Mouse (Mus musculus) kidney, adult 2 months (tissue): ENCODE measurements around the gene Hapln2. TPM values are rescaled to one million over a fixed set of nuclear protein-coding genes. Genes with fewer than 3 reads are reported as not detected.

Experiments used
- DNase-seq: peaks from one replicate; pipeline ENCODE4 v3.0.0; 2021
- H3K27ac ChIP-seq: fragments of 200-500 bp; 2 replicates; pipeline ENCODE4 v1.5.1; 2012; ENCODE audit warnings: low read depth, low read length, control low read depth, inconsistent platforms; ENCODE audit not compliant: insufficient read depth
- H3K27me3 ChIP-seq: fragments of 200-500 bp; replicated peaks from 2 replicates; pipeline ENCODE4 v1.6.1; 2012; ENCODE audit warnings: mild to moderate bottlenecking, moderate library complexity, low read length, inconsistent platforms; ENCODE audit not compliant: control insufficient read depth, insufficient read depth
- H3K36me3 ChIP-seq: fragments of 200-500 bp; 2 replicates; pipeline ENCODE4 v1.6.1; 2012; ENCODE audit warnings: mild to moderate bottlenecking, moderate library complexity, low read length, inconsistent platforms; ENCODE audit not compliant: control insufficient read depth, insufficient read depth
- H3K4me1 ChIP-seq: fragments of 200-500 bp; 2 replicates; pipeline ENCODE4 v1.6.1; 2011; ENCODE audit warnings: low read length; ENCODE audit not compliant: control insufficient read depth, insufficient read depth
- H3K4me3 ChIP-seq: fragments of 200-500 bp; 2 replicates; pipeline ENCODE4 v1.5.1; 2011; ENCODE audit warnings: mild to moderate bottlenecking, low read depth, low read length, control low read depth; ENCODE audit not compliant: insufficient read depth
- CTCF ChIP-seq: fragments of 200-500 bp; conservative IDR thresholded peaks from 2 replicates; pipeline ENCODE4 v1.5.1; 2011; ENCODE audit warnings: low read depth, mild to moderate bottlenecking, control low read depth, low read length, moderate library complexity, mixed read lengths; ENCODE audit not compliant: insufficient read depth, insufficient read length
- POLR2A ChIP-seq: fragments of 200-500 bp; IDR thresholded peaks from one replicate; pipeline ENCODE4 v1.6.1; 2011; ENCODE audit warnings: low read depth, low read length, control low read depth
- WGBS: fragments of 180-500 bp; shearing (Covaris S2); methylation state at CpG from one replicate; pipeline ENCODE4 v1.1.7; 2018; 5-methylcytosine and 5-hydroxymethylcytosine counted together
- polyA plus RNA-seq: library from polyadenylated mRNA; depleted of rRNA; stranded (reverse); fragments of >200 nt; gene quantifications from 2 replicates; pipeline ENCODE4 v1.2.3, GENCODE M21; 2012

Hapln2 gene
- polyA plus RNA-seq, 1 experiment, result not detected

DNA sequence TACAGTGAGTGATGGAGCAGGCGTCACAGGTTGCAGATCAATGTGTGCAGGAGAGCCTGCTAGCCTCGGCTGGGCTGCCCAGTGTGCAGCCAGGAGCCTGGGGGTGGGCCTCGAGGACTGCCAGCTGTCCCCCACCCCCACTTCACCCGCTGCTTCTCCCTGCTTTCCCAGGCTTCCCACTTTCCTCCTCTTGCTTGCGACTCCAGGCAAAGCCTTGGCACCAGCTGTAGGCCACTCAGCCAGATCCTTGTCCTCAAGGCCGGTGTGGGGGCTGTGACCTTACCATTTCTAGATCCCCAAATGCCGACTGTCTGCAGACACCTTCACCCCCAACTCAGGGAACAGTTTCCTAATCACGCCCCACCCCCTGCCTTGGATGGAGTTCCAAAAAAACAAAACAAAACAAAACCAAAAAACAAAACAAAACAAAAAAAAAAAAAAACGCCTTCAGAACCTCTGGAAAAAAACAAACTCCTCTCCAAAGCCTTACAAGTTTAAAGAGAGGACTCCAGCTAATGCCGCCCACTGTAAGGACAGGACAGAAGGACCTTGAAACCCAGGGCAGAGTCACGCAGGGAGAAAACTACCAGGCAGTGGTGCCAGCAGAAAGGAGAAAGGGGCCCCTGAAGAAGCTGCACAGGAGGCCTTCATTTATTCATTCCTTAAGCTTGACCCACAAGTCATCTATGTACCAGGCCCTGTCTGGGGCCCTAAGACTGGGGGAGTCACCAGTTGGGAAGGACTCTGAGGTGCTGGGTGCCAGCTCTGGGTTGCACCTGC lies 26.4 kb downstream of the Hapln2 start:
- H3K36me3 ChIP-seq, result no peaks in the 10 kb centered on the region
- H3K27me3 ChIP-seq, result peaks cover 4% of the 10 kb centered on the region; the same call in 1 of the 2 replicates
- no peak overlapping the region for H3K4me3 ChIP-seq
- 14% methylated on average over 11 of the region's 11 CpGs for WGBS
- H3K27ac ChIP-seq, result no peak overlapping the region
- TF ChIP-seq CTCF (no peak), POLR2A (no peak)
- H3K4me1 ChIP-seq, result no peaks in the 10 kb centered on the region
- no peak for DNase-seq

DNA sequence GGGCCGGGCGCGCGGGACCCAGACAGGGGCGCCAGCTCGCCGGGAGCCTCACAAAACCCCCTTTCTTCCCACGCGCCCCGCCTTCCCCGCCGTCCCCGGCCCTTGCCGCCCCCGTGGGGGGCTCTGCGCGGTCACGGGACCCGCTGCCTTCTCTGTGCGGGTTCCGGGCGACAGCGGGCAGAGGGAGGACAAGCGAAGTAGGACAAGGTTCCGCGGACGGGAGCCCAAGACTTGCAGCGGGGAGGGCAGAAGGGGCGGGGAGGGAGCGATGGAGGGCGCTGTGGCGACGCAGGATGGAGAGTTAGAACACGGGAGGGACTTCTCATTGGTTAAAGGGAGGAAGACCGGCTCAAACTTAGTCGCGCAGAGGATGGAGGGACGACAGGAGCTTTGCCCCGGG lies 27.2 kb downstream of the Hapln2 start, which contains the start of gene Bcan:
Gene Bcan (minus strand): TSS at position 50 of the 400 bp plus-strand sequence.
- no peaks in the 10 kb centered on the region for H3K36me3 ChIP-seq
- H3K4me1 ChIP-seq, result no peaks in the 10 kb centered on the region
- H3K27me3 ChIP-seq, result peaks cover 4% of the 10 kb centered on the region; the same call in 1 of the 2 replicates
- under 1% methylated on average over 39 of the region's 39 CpGs for WGBS
- no peak within 1 kb of the TSS for H3K27ac ChIP-seq
- no peak for DNase-seq
- TF ChIP-seq CTCF (no peak), POLR2A (no peak)
- no peak within 1 kb of the TSS for H3K4me3 ChIP-seq

DNA sequence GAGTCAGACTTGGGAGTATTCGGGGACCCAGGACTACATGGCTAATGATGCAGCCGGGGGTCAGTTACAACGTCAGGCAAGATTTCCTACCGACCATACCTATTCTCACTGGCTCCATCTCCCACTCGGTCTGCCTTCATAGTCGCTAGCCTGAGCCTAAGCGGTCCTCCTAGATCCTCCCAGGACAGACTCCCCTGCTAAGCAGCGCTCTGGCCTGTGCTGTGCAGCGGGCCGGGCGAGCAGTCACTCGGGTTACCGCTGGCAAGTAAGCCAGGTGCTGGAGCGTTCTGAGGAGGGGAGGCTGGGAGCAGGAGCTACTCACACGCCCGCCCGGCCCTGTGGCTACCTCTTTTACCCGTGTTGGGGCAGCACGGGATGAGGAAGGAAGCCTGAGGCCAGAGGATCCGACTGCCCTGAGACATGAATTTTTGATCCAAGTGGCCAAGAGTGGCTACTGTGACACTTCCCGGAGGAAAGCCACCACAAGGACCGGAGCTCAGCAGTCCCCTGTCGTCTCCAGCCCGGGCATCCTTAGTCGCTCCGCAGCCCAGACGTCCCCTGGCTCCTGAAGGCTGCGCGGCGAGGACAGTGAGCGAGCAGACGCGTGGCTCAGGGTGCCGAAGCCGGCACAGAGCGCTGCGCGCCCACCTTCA lies 28.0 kb downstream of the Hapln2 start:
- no peaks in the 10 kb centered on the region for H3K36me3 ChIP-seq
- TF ChIP-seq POLR2A (no peak), CTCF (no peak)
- WGBS, result 2% methylated on average over 38 of the region's 38 CpGs
- DNase-seq, result no peak
- H3K4me3 ChIP-seq, result no peak overlapping the region
- peaks cover 4% of the 10 kb centered on the region; the same call in 1 of the 2 replicates for H3K27me3 ChIP-seq
- H3K27ac ChIP-seq, result no peak overlapping the region
- H3K4me1 ChIP-seq, result no peaks in the 10 kb centered on the region

DNA sequence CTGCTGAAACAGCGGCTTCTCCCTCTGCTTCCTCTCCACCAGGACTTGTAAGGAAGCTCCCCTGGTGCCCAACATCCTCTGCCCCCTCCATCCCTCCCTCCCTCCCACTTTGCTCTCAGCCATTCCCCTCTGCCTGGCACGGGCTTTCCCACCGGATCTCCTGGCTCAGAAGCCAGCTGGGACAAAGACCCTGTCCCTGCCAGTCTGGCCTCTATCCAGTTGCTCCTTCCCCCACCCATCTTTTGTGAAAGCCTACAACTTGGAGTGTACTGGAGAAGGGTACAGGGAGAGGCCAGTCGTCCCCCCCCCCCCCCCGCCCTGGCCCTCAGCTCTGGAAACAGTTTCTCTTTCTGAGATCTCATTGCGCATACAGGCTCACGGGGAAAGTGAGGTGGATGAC lies 28.6 kb downstream of the Hapln2 start:
- TF ChIP-seq CTCF (no peak), POLR2A (no peak)
- H3K27ac ChIP-seq, result no peak overlapping the region
- no peaks in the 10 kb centered on the region for H3K36me3 ChIP-seq
- no peaks in the 10 kb centered on the region for H3K4me1 ChIP-seq
- DNase-seq, result no peak
- no peak overlapping the region for H3K4me3 ChIP-seq
- WGBS, result 9% methylated on average over 7 of the region's 7 CpGs
- peaks cover 4% of the 10 kb centered on the region; the same call in 1 of the 2 replicates for H3K27me3 ChIP-seq

DNA sequence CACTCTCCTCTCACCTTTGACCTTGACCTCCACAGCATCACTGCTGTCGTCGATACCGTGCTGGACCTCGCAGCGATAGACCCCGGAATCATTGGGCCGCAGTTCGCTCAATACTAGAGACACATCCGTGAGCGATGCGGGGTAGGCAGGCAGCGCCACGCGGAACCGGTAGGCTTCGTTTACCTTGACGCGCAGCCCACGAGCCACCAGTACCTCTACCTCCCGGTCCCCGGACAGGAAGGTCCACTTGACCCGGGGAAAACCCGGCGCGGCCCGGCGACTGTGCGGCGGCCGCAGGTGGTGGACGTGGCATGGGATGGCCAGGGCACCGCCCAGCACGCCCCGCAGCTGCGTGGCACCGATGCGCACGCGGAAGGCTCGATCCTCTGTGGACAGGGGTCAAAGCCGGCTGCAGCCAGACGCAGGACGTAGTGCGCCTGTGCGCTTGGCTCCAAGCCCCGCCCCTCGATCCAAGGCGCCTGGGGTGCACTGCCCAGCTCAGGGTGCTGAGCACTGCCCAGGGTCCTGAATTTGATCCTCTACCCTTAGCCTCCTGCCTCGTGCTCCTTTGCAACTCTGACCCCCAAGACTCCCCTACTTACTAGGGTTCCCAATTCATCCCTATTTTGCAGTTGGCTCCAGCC lies 30.3 kb downstream of the Hapln2 start:
- H3K4me1 ChIP-seq, result no peaks in the 10 kb centered on the region
- TF ChIP-seq POLR2A (no peak), CTCF (no peak)
- H3K27me3 ChIP-seq, result peaks cover 4% of the 10 kb centered on the region; the same call in 1 of the 2 replicates
- WGBS, result 2% methylated on average over 49 of the region's 49 CpGs
- no peak overlapping the region for H3K4me3 ChIP-seq
- no peak overlapping the region for H3K27ac ChIP-seq
- DNase-seq, result peak; percentile 25
- H3K36me3 ChIP-seq, result no peaks in the 10 kb centered on the region

DNA sequence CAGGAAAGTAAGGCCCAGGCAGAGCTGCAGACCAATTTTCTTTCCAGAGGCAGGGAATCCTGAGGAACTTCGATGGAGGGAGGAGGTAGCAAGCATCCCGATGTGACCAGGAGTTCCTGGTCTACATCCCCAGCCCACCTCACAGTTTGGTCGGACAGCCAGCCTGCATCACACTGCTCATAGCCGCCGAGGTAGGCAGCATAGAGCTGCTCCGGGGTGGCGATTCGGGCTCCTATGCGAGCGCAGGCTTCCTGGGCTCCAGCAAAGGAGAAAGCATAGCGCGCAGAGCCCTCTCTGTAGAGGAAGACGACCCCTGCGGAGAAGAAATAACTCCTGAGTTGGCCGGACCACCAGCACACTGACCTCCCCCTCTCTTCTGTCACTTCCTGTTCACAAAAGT lies 31.0 kb downstream of the Hapln2 start:
- Histone ChIP-seq H3K36me3 (no peaks in the 10 kb centered on the region), H3K4me3 (no peak overlapping the region), H3K27me3 (peaks cover 4% of the 10 kb centered on the region; the same call in 1 of the 2 replicates), H3K27ac (no peak overlapping the region), H3K4me1 (no peaks in the 10 kb centered on the region)
- no peak for DNase-seq
- 4% methylated on average over 15 of the region's 15 CpGs for WGBS
- TF ChIP-seq CTCF, result no peak

DNA sequence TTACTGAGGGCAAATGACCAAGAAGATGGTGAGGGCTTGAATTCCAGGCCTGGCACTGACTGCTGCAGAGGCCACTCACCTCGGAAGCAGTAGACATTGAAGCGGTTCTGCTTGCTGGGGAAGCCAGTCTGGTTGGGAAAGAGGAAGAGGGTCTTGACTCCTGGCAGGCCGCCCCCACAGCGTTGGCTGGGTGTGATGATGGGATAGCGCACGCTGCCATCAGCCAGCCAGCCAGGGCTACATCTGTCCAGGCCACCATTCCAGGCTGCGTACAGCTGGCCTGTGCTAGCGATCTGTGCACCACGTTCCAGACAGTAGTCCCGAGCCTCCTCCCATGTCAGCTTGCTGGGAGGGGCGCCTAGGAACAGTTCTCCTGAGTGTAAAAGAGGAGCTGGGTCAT lies 32.1 kb downstream of the Hapln2 start:
- no peak for TF ChIP-seq CTCF
- no peak for TF ChIP-seq POLR2A
- Histone ChIP-seq H3K27ac (no peak overlapping the region), H3K36me3 (no peaks in the 10 kb centered on the region), H3K4me3 (no peak overlapping the region), H3K27me3 (peaks cover 4% of the 10 kb centered on the region; the same call in 1 of the 2 replicates), H3K4me1 (no peaks in the 10 kb centered on the region)
- no peak for DNase-seq
- 25% methylated on average over 11 of the region's 11 CpGs for WGBS
